Mouse (Mus musculus): ENCODE measurements around the gene Gm49337.

The Gm49337 gene

DNA sequence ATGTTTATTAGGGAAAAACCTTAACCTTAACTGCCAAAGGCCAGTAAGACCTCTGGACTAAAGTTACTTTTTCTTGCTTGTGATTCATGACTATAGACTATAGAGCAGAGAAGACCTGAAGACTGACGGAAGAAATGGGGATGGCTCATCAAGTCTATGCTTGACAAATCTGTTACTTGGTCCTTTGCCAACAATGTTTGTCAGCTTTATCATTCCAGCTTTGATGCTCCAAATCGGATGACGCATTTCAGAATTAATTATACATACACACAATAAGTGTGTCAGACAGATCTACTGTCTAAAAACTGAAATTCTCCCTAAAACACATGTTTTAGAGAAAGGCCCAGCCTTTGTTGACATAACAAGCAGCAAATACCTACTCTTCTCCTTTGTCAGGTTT lies 156.1 kb downstream of the Gm49337 start:
- DNase-seq (ENCODE audit: low spot score in 2 of 2), result no peak

DNA sequence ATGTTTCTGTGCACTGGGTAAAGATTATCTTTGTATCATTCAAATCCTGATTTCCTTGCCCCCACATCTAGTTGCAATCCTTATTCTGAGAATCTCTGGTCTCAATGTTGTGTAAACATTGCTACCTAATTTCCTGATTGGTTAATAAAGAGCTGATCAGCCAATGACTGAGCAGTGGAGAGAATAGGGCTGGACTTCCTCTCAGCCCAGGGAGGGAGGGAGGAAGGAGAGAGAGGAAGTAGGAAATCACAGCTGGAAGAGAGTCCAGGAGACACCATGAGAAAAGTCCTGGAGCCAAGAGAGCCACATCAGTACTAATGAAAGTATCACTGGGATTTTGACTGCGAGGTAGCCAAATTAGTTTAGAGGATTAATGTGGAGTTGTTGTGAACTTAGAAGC lies 163.1 kb downstream of the Gm49337 start:
- DNase-seq (ENCODE audit: low spot score in 2 of 2), result no peak

DNA sequence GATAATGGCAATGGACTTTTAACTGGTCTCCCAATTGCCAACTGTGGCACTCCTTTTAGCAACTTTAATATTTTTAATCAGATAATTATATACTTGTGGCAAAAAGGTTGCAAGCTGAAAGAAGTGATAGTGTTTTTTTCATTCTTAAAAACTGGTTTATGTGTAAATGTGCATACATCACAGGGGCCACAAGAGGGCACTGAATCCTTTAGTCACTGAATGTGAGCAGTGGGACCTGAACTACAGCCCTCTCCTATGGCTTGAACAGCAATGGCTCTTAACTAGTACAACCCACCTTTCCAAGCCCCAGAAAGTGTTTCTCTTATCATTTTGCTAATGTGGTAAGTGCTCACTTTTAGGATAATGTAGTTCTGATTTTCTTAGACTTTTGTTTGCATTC lies 168.9 kb downstream of the Gm49337 start:
- peak; percentile 13 to 43 for DNase-seq (ENCODE audit: low spot score in 2 of 2)
